Mouse (Mus musculus): Measurements from ENCODE around the gene Kif2a. TPM values are rescaled to one million over a fixed set of nuclear protein-coding genes. Genes with fewer than 3 reads are reported as not detected.
A peak's percentile ranks its signal among the peaks of the same experiment; 100 is the strongest.

Kif2a gene
- total RNA-seq, 1 experiment, result 21.9 TPM

- Histone ChIP-seq H3K9ac (ENCODE audit: insufficient read depth, low read depth, low read length, poor library complexity, severe bottlenecking) (peak within 1 kb of the TSS; percentile 97), H3K36me3 (ENCODE audit: control insufficient read depth, insufficient read depth, low read length, poor library complexity, severe bottlenecking) (peaks cover 12% of the 10 kb centered on the region)
Measured at GRCm38 (mm10) chr13:106946594-106947540, 75.1 kb downstream of the Kif2a start, which contains the start of gene Dimt1. Gene Dimt1 (plus strand): TSS chr13:106947127.

GRCm38 (mm10) chr13:106945518-106945917 lies 76.4 kb downstream of the Kif2a start:
- TF ChIP-seq CHD2 (IDR thresholded peaks at IDR 0.05; ENCODE audit: low read depth, low read length) (no peak), HCFC1 (IDR thresholded peaks at IDR 0.05; ENCODE audit: borderline replicate concordance, insufficient read depth, low read length) (no peak), ZNF384 (IDR thresholded peaks at IDR 0.05; ENCODE audit: low read depth, low read length) (peak; percentile 82), MAFK (IDR thresholded peaks at IDR 0.05; ENCODE audit: insufficient read depth, low read depth, low read length) (no peak), ZC3H11A (IDR thresholded peaks at IDR 0.05; ENCODE audit: borderline replicate concordance, low read depth, low read length) (no peak)
- Histone ChIP-seq H3K36me3 (ENCODE audit: control insufficient read depth, insufficient read depth, low read length, poor library complexity, severe bottlenecking) (peaks cover 10% of the 10 kb centered on the region), H3K9ac (ENCODE audit: insufficient read depth, low read depth, low read length, poor library complexity, severe bottlenecking) (no peak overlapping the region)

More at GRCm38 (mm10) chr13:106946594-106947540, 75.1 kb downstream of the Kif2a start, which contains the start of gene Dimt1:
- peak; percentile 87 for DNase-seq (ENCODE audit: low read depth, low spot score)
- Histone ChIP-seq H3K27ac (ENCODE audit: insufficient read depth, low read depth, low read length, poor library complexity, severe bottlenecking) (peak within 1 kb of the TSS; percentile 78), H3K4me3 (ENCODE audit: insufficient read depth in 1 of 2, low read depth in 1 of 2, low read length in 2 of 2, poor library complexity in 1 of 2, severe bottlenecking in 1 of 2) (peak within 1 kb of the TSS; percentile 78 to 97), H3K4me1 (ENCODE audit: control insufficient read depth in 2 of 2, insufficient read depth in 2 of 2, low read length in 2 of 2, poor library complexity in 1 of 2) (peaks cover 2% of the 10 kb centered on the region in 2 experiments; a peak in 1 of 4 replicates), H3K9me3 (ENCODE audit: control insufficient read depth, insufficient read depth, low read depth, low read length) (no peaks in the 10 kb centered on the region)
- TF ChIP-seq ZC3H11A (IDR thresholded peaks at IDR 0.05; ENCODE audit: borderline replicate concordance, low read depth, low read length) (no peak), HCFC1 (IDR thresholded peaks at IDR 0.05; ENCODE audit: borderline replicate concordance, insufficient read depth, low read length) (peak; percentile 92), ZNF384 (IDR thresholded peaks at IDR 0.05; ENCODE audit: low read depth, low read length) (peak; percentile 6; the same call in 1 of the 2 replicates), CHD2 (IDR thresholded peaks at IDR 0.05; ENCODE audit: low read depth, low read length) (peak; percentile 27; the same call in 1 of the 2 replicates), MAFK (IDR thresholded peaks at IDR 0.05; ENCODE audit: insufficient read depth, low read depth, low read length) (no peak)
- in situ Hi-C loops (cut with MboI; ENCODE audit: low sequenced_read_pairs in 2 of 2, unreplicated experiment in 2 of 2), result no loop called here

GRCm38 (mm10) chr13:106942721-106943120 lies 79.2 kb downstream of the Kif2a start:
- in situ Hi-C loops (cut with MboI; ENCODE audit: low sequenced_read_pairs in 2 of 2, unreplicated experiment in 2 of 2), result no loop called here
- H3K27ac ChIP-seq (ENCODE audit: insufficient read depth, low read depth, low read length, poor library complexity, severe bottlenecking), result no peak overlapping the region

More at GRCm38 (mm10) chr13:106945518-106945917, 76.4 kb downstream of the Kif2a start:
- Histone ChIP-seq H3K4me3 (ENCODE audit: insufficient read depth in 1 of 2, low read depth in 1 of 2, low read length in 2 of 2, poor library complexity in 1 of 2, severe bottlenecking in 1 of 2) (no peak overlapping the region), H3K27ac (ENCODE audit: insufficient read depth, low read depth, low read length, poor library complexity, severe bottlenecking) (no peak overlapping the region), H3K4me1 (ENCODE audit: control insufficient read depth in 2 of 2, insufficient read depth in 2 of 2, low read length in 2 of 2, poor library complexity in 1 of 2) (peaks cover 2% of the 10 kb centered on the region in 2 experiments; a peak in 1 of 4 replicates), H3K9me3 (ENCODE audit: control insufficient read depth, insufficient read depth, low read depth, low read length) (no peaks in the 10 kb centered on the region)
- DNase-seq (ENCODE audit: low read depth, low spot score), result no peak
- in situ Hi-C loops (cut with MboI; ENCODE audit: low sequenced_read_pairs in 2 of 2, unreplicated experiment in 2 of 2), result no loop called here

DNA sequence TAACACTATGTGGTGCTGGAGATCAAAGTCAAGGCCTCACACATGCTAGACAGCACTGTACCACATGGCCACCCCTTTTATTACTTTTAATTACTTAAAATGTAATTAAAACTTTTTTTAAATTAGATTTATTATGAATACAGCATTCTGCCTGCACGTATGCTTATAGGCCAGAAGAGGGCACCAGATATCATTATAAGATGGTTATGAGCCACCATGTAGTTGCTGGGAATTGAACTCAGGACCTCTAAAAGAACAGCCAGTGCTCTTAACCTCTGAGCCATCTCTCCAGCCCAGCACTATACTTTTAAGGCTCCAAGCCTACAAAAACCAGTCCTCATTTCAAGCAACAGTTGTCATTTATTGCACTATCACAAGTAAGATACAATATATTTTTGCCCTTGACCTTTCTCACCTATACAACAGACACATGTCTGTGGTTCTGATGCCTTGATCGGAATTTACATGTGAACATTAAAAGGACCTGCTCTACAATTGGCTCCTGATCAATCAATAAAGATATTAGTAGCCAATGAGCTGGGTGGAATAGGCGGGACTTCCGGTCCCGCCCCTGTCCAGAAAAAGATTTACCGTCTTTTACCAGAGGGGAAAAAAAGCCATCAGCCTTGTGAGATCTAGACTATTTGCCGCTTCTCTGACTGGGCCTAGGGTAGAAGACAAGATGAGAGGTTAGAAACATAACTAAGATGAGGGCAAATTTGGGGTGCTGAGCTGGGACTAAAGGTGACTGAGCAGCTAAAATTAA lies 80.5 kb downstream of the Kif2a start:
- TF ChIP-seq CHD2 (IDR thresholded peaks at IDR 0.05; ENCODE audit: low read depth, low read length) (peak; percentile 84), ZNF384 (IDR thresholded peaks at IDR 0.05; ENCODE audit: low read depth, low read length) (no peak)
- Histone ChIP-seq H3K27ac (ENCODE audit: insufficient read depth, low read depth, low read length, poor library complexity, severe bottlenecking) (peak overlapping the region; percentile 38; the same call in 1 of the 2 replicates), H3K36me3 (ENCODE audit: control insufficient read depth, insufficient read depth, low read length, poor library complexity, severe bottlenecking) (no peaks in the 10 kb centered on the region), H3K4me3 (ENCODE audit: insufficient read depth in 1 of 2, low read depth in 1 of 2, low read length in 2 of 2, poor library complexity in 1 of 2, severe bottlenecking in 1 of 2) (peak overlapping the region; percentile 72 to 80), H3K9ac (ENCODE audit: insufficient read depth, low read depth, low read length, poor library complexity, severe bottlenecking) (peak overlapping the region; percentile 80; the same call in 1 of the 2 replicates), H3K4me1 (ENCODE audit: control insufficient read depth in 2 of 2, insufficient read depth in 2 of 2, low read length in 2 of 2, poor library complexity in 1 of 2) (peaks cover 0 to 2% of the 10 kb centered on the region in 2 experiments; a peak in 1 of 4 replicates), H3K9me3 (ENCODE audit: control insufficient read depth, insufficient read depth, low read depth, low read length) (no peaks in the 10 kb centered on the region)
- peak; percentile 70 for DNase-seq (ENCODE audit: low read depth, low spot score)
- in situ Hi-C loops (cut with MboI; ENCODE audit: low sequenced_read_pairs in 2 of 2, unreplicated experiment in 2 of 2), result no loop called here

More at GRCm38 (mm10) chr13:106942721-106943120, 79.2 kb downstream of the Kif2a start:
- no peak for DNase-seq (ENCODE audit: low read depth, low spot score)
- TF ChIP-seq MAFK (IDR thresholded peaks at IDR 0.05; ENCODE audit: insufficient read depth, low read depth, low read length) (no peak), HCFC1 (IDR thresholded peaks at IDR 0.05; ENCODE audit: borderline replicate concordance, insufficient read depth, low read length) (no peak), ZC3H11A (IDR thresholded peaks at IDR 0.05; ENCODE audit: borderline replicate concordance, low read depth, low read length) (no peak), ZNF384 (IDR thresholded peaks at IDR 0.05; ENCODE audit: low read depth, low read length) (no peak), CHD2 (IDR thresholded peaks at IDR 0.05; ENCODE audit: low read depth, low read length) (no peak)
- no peaks in the 10 kb centered on the region for H3K4me1 ChIP-seq (ENCODE audit: control insufficient read depth in 2 of 2, insufficient read depth in 2 of 2, low read length in 2 of 2, poor library complexity in 1 of 2)
- no peaks in the 10 kb centered on the region for H3K9me3 ChIP-seq (ENCODE audit: control insufficient read depth, insufficient read depth, low read depth, low read length)
- no peak overlapping the region for H3K9ac ChIP-seq (ENCODE audit: insufficient read depth, low read depth, low read length, poor library complexity, severe bottlenecking)
- H3K36me3 ChIP-seq (ENCODE audit: control insufficient read depth, insufficient read depth, low read length, poor library complexity, severe bottlenecking), result no peaks in the 10 kb centered on the region
- no peak overlapping the region for H3K4me3 ChIP-seq (ENCODE audit: insufficient read depth in 1 of 2, low read depth in 1 of 2, low read length in 2 of 2, poor library complexity in 1 of 2, severe bottlenecking in 1 of 2)
